Mouse (Mus musculus) liver, adult (tissue): ENCODE data around the gene Cyp8b1.

Source experiments
- GATA4 ChIP-seq: IDR thresholded peaks from 2 replicates; pipeline ENCODE4 v1.6.1; 2014; ENCODE audit warnings: mild to moderate bottlenecking, low read length; ENCODE audit not compliant: insufficient replicate concordance

Gene Cyp8b1

GRCm38 (mm10) chr9:121926634-121927405 is 10.7 kb upstream of the Cyp8b1 start:
- no peak for TF ChIP-seq GATA4

GRCm38 (mm10) chr9:121925959-121926358 is 9.9 kb upstream of the Cyp8b1 start:
- TF ChIP-seq GATA4 = no peak

GRCm38 (mm10) chr9:121924901-121925560 is 8.9 kb upstream of the Cyp8b1 start:
- TF ChIP-seq GATA4 = no peak

- 0 out of 2 replicates have a peak, but pooled peaks have one; percentile 2 for TF ChIP-seq GATA4
Measured at GRCm38 (mm10) chr9:121923906-121924305, 7.8 kb upstream of the Cyp8b1 start.

- peak; percentile 3; the same call in 1 of the 2 replicates for TF ChIP-seq GATA4
Measured at GRCm38 (mm10) chr9:121923443-121923842, 7.3 kb upstream of the Cyp8b1 start.

GRCm38 (mm10) chr9:121919027-121919501 is 3.0 kb upstream of the Cyp8b1 start:
- TF ChIP-seq GATA4 = no peak

GRCm38 (mm10) chr9:121915056-121915455 is 1.0 kb downstream of the Cyp8b1 start:
- TF ChIP-seq GATA4 = peak; percentile 37; the same call in 1 of the 2 replicates

GRCm38 (mm10) chr9:121914226-121914757 is 1.8 kb downstream of the Cyp8b1 start:
- no peak for TF ChIP-seq GATA4

GRCm38 (mm10) chr9:121912786-121913185 is 3.3 kb downstream of the Cyp8b1 start:
- TF ChIP-seq GATA4 = no peak

GRCm38 (mm10) chr9:121911196-121911595 is 4.9 kb downstream of the Cyp8b1 start:
- TF ChIP-seq GATA4 = no peak

GRCm38 (mm10) chr9:121909635-121910034 is 6.5 kb downstream of the Cyp8b1 start:
- TF ChIP-seq GATA4 = no peak

GRCm38 (mm10) chr9:121908321-121908720 is 7.8 kb downstream of the Cyp8b1 start:
- no peak for TF ChIP-seq GATA4

- no peak for TF ChIP-seq GATA4
Measured at GRCm38 (mm10) chr9:121907356-121908070, 8.6 kb downstream of the Cyp8b1 start.

GRCm38 (mm10) chr9:121906456-121906855 is 9.6 kb downstream of the Cyp8b1 start:
- no peak for TF ChIP-seq GATA4

- no peak for TF ChIP-seq GATA4
Measured at GRCm38 (mm10) chr9:121905556-121906185, 10.4 kb downstream of the Cyp8b1 start.

- TF ChIP-seq GATA4 = no peak
Measured at GRCm38 (mm10) chr9:121904946-121905345, 11.2 kb downstream of the Cyp8b1 start.
